Mouse (Mus musculus) MN1 (cell line): ENCODE measurements at regions not wholly inside any gene's neighbourhood (a gene's known extent, or its start where the extent isn't known, plus 50 kb on each side); places are given as distances from the start of the nearest gene placed in this dataset.
A peak's percentile ranks its signal among the peaks of the same experiment; 100 is the strongest.
"Not testable (repeated sequence)": the region's sequence is repeated elsewhere in the genome, so short reads cannot be mapped to it uniquely, and the experiment has no call there.

Experiments used
- DNase-seq: peaks from one replicate; pipeline ENCODE4 v3.0.0-alpha.2; 2016; ENCODE audit warnings: low spot score

DNA sequence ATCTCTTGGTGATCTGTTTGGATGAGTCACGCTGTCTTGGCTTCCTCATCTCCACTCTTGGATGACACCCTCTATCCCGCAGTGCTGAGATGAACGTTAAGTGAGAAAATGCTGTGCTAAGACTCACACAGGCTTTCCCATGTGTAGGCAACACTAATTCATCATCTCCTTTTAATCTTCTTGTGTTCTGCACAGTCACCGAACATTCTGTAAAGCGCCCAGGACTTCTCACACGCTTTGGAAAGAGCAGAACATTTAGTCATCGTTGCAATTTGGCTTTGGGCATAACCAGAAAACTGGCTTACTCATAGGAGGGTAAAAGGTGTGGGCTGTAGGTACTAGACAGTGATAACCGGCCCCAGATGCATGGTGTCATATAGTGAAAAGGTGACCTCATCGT lies 94.9 kb downstream of the Plppr4 start:
- DNase-seq: no peak

GRCm38 (mm10) chr3:117247833-117248232 lies 112.8 kb downstream of the Plppr4 start:
- no peak for DNase-seq

DNA sequence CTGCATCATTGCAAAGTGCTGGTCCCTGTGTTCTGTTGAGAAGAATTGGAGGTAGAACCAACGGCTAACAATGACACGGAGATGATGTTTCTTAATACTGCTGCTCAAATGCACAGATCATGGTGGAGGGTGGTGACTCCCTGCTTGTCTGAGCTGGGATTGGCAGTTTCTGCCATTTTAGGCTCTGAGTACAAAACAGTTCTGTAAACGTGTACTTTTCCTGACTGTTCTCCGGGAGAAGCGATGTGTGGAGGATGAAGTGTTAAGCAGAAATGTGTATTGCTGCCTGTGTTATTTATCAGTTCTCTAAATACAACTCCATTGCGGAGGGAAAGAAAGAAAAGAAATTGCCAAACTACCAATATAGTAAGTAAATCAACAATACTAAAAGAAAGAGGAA lies 118.9 kb downstream of the Plppr4 start:
- no peak for DNase-seq

GRCm38 (mm10) chr3:117226616-117227015 lies 134.1 kb downstream of the Plppr4 start:
- no peak for DNase-seq

- no peak for DNase-seq
Measured at GRCm38 (mm10) chr3:117225041-117225440, 135.6 kb downstream of the Plppr4 start.

DNA sequence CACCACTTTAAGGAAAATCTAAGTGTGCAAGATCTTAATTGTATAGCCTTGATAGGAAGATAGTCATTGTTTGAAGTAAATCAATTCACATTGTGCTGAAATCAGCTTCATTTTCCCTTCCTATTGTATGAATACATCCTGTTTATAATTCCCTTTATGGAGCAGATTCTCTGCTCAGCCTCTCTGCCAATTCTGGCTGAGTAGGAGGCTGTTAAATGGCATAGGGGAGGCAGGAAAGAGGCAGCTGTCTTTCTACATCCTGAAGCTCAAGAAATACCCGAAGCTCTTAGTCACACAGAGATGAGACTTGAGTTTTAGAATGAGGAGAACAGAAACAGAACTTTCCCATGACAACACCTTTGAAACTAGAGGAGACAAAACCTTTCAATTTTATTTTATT lies 142.7 kb downstream of the Plppr4 start:
- DNase-seq: no peak

GRCm38 (mm10) chr3:117191903-117192302 lies 168.8 kb downstream of the Plppr4 start:
- no peak for DNase-seq

DNA sequence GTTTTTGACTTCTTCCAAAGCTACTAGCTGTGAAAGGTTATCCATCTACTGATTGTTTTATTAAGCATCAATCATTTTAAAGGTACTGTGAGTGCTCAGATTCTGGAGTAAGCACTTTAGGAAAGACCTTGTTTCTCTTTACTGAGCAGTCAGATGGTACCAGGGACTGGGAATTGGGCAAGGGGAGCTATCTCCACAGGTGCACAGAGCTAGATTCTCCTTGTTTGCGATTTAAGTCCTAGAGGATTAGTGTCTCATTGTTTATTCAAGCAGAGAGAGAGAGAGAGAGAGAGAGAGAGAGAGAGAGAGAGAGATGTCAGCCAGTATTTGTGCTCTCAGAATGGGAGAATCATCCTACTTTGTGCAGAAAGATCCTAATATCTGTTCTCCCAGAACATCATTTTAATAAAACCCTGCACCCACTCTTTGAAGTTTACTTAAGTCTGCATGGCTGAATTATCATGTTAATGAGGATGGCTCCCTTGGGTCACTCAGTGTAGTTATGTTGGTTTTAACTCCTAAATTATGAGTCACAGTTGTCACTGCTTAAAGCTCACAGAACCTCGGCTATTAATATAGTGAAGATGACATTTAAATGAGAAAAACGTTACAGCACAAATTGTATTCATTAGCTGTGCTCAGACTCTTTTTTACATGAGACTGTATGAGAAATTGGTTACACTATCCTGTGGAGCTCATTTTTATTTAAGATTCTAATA lies 171.7 kb downstream of the Plppr4 start:
- DNase-seq: no peak

DNA sequence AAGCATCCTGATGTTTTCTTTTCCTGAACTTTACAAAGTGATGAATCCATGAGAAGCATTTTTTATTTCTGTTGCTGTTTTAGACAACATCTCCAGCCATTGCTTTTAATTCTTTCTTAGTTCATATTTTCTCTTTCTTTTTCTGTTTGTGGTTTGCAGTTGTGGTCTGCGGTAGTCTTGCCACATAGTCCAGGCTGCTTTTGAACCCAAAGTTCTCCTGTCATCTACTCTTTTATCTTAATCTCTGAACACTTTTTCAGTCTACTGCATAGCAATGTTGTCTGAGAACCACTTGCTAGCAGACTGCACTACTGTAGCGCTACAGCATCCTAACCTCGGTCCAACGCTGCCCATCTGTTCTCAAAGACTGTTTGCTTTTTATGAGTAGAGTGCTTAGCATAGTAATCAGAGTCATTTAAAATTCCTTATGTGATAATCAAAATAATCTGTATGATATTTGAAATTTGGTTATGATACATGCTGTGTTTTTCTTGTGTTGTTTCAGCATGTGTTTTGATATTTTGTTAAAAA lies 177.0 kb downstream of the Plppr4 start:
- no peak for DNase-seq

GRCm38 (mm10) chr3:117169740-117170139 lies 190.9 kb downstream of the Plppr4 start:
- no peak for DNase-seq

DNA sequence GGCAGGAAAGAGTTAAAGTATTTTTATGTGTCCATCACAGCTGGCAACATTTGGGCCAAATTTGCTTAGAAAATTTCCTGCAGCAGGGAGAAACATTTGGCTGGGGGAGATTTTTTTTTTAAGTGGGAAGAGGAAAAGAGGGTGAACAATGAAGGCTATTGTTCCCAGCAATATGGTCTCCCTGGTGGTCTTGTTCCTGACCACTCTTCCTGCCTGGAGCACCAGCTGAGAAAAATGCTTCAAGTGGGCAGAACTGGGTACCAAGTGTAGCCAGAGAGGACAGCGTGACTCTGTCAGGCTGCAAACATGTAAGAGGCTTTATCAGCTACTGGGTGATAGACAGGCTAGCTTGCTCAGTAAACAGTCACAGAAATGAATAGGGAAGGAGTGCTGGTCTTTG lies 194.3 kb upstream of the Palmd start:
- no peak for DNase-seq

DNA sequence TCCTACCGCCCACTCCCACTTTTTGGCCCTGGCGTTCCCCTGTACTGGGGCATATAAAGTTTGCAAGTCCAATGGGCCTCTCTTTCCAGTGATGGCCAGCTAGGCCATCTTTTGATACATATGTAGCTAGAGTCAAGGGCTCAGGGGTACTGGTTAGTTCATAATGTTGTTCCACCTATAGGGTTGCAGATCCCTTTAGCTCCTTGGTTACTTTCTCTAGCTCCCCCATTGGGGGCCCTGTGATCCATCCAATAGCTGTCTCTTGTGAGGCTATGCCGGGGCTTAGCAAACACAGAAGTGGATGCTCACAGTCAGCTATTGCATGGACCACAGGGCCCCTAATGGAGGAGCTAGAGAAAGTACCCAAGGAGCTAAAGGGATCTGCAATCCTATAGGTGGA lies 191.9 kb upstream of the Palmd start:
- DNase-seq: not testable (repeated sequence)

DNA sequence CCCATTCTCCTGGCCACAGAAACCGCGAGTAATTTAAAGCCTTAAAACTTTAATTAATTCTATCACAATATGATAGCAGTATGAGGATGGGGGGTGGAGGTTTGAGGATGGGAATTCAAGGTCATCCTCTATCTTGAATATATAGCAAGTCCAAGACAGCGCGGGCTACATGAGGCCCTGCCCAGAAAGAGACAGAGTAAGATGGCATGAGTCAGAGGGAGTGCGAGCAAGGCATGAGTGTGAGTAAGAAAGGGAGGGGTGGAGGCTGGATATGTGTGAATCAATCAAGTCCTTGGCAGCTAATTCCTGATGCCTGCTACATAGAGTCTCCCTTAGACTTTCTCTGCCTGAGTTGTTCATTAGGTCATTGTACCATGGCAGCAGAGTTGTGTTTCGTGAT lies 186.5 kb upstream of the Palmd start:
- no peak for DNase-seq

GRCm38 (mm10) chr3:117153011-117153473 lies 184.3 kb upstream of the Palmd start:
- peak; percentile 19 for DNase-seq

GRCm38 (mm10) chr3:117152414-117152813 lies 183.6 kb upstream of the Palmd start:
- DNase-seq: no peak

GRCm38 (mm10) chr3:117147414-117147813 lies 178.6 kb upstream of the Palmd start:
- DNase-seq: no peak

DNA sequence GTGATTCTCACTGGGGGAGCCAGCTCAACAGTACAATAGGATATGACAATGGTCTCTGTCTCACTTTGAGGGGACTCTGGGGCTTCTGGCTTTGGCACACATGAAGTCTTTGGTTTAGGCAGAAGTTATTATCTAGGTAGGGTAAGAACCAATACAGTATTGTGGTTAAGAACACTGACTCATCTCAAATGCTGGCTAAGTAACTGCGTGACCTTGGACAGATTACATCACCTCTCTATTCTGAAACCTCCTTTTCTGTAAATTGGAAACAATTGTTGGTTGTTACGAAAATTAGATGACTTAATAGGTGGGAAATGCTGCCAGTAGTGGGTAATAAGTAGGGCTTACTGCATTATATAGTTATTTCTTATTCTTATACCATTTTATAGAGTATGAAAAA lies 171.0 kb upstream of the Palmd start:
- no peak for DNase-seq

GRCm38 (mm10) chr3:117138720-117139119 lies 169.9 kb upstream of the Palmd start:
- DNase-seq: no peak

DNA sequence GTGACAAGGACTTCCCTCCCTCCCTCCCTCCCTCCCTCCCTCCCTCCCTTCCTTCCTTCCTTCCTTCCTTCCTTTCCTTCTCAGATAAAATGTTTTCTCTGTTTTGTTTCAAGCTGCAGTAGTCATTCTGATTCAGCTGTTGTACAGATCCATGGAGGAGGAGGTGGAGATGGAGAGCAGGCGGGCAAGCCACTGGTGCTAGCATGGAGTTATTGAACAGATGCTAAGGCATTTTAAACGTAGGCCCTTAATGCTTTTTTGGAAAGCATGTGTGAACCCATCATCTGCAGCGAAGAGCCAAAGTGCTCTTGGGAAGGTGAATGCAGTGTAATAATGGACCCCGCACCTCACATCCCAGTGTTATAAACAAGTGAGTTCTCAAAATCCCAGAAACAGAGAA lies 164.1 kb upstream of the Palmd start:
- DNase-seq: no peak

- DNase-seq: no peak
Measured at GRCm38 (mm10) chr3:117122211-117122610, 153.4 kb upstream of the Palmd start.

DNA sequence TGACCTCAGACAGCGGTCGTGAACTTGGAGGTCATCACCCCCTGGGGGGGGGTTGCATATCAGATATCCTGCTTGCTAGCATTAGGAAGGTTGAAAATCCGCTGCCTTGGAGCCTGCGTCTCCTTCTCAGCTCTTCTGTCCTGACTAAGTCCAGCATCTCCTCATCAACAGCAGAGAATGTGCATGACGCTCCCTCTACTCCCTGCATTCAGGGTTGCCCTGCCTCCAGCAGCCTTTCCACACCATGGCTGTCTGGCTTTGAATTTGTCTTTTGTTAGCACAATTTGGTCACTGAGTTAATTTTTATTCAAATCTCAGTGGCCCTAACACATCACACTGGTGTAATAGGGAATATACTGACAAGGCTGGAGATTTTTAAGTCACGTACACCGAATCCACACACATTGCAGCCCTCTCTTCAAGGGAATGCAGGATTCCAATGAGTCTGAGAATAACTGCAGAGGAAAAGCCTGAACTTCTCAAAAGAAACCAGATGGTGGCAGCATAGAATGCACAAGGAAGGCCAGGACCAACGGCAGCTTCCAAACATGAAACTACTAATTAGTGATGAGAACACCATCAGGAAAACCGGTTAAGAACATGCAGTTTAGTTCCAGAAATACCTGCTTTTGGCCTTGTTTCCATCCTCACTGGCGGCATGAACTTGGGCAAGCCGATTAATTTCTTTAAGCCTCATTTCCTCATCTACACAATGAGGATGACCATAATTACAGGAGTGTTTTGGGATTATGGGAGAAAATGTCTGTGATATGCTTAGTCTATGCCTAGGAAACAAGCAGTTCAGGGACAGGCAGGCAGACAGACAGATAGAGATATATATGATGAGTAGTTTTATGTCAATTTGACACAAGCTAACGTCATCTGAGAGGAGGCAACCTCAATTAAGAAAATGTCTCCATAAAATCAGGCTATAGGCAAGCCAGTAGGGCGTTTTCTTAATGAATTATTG lies 151.6 kb upstream of the Palmd start:
- peak; percentile 60 for DNase-seq

DNA sequence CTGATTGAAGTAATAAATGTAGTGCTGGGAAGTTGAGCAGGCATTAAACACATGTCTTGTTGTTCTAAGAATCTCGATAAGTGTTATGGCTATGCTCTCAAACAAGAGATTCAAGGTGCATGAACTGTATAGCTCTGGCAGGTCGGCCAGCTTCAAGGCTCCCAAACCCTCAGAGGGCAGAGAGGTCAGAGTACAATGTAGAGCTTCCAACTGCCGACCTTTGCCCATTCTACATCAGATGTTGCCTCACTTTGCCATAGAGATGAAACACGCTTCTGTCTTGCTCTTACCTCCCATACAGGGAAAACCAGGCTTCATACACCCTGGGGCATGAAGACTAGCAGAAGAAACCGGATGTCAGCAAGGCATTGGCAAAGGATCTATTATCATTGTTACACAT lies 150.8 kb upstream of the Palmd start:
- no peak for DNase-seq

DNA sequence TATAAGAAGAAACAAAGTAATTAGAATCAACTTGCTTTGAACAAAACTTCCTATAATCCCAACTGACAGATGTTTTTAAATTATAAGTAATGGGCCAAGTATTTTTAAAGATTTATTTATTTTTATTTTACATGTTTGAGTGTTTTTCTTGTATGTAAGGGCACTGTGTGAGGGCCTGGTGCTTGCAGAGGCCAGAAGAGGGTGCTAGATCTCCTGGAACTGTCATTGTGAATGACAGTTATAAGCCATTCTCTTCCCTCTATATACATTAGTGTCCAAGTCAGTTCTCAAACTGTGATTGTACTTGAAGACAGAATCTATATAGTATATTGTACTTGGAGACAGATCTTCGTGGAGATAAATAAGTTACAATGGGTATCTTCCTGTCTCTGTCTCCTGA lies 149.1 kb upstream of the Palmd start:
- no peak for DNase-seq
